Mouse (Mus musculus) neural tube, embryonic 11.5 days (tissue): ENCODE data around the gene Syn1. TPM values are rescaled to one million over a fixed set of nuclear protein-coding genes. Genes with fewer than 3 reads are reported as not detected.

Experiments used
- ATAC-seq: fragments of 200-750 bp; cut with Nextera tagmentation; 2 replicates; pipeline ENCODE4 v1.8.0; 2017; ENCODE audit warnings: moderate number of reproducible peaks, mild to moderate bottlenecking, moderate TSS enrichment, moderate library complexity; ENCODE audit not compliant: insufficient read depth, low FRiP score, low TSS enrichment
- DNase-seq: peaks from one replicate; pipeline ENCODE4 v3.0.0-alpha.2; 2015; ENCODE audit warnings: low spot score
- H3K27ac ChIP-seq: fragments of 300-500 bp; sonication (generic); 2 replicates; pipeline ENCODE4 v1.5.1; 2014; ENCODE audit warnings: low read depth, mild to moderate bottlenecking, low read length
- H3K27me3 ChIP-seq: fragments of 300-500 bp; sonication (generic); 2 replicates; pipeline ENCODE4 v1.6.1; 2014; ENCODE audit warnings: mild to moderate bottlenecking, low read length, mixed read lengths; ENCODE audit not compliant: control insufficient read depth, insufficient read depth
- H3K36me3 ChIP-seq: fragments of 300-500 bp; sonication (generic); 2 replicates; pipeline ENCODE4 v1.6.1; 2014; ENCODE audit warnings: mild to moderate bottlenecking, low read length, moderate library complexity, mixed read lengths; ENCODE audit not compliant: control insufficient read depth, insufficient read depth
- H3K4me1 ChIP-seq: fragments of 300-500 bp; sonication (generic); 2 replicates; pipeline ENCODE4 v1.6.1; 2014; ENCODE audit warnings: low read length, mixed read lengths; ENCODE audit not compliant: control insufficient read depth, insufficient read depth
- H3K4me2 ChIP-seq: fragments of 300-500 bp; sonication (generic); 2 replicates; pipeline ENCODE4 v1.6.1; 2014; ENCODE audit warnings: low read depth, mild to moderate bottlenecking, moderate library complexity
- H3K4me3 ChIP-seq: fragments of 300-500 bp; sonication (generic); 2 replicates; pipeline ENCODE4 v1.5.1; 2014; ENCODE audit warnings: low read depth, low read length
- H3K9ac ChIP-seq: fragments of 300-500 bp; sonication (generic); 2 replicates; pipeline ENCODE4 v1.6.1; 2014; ENCODE audit warnings: mild to moderate bottlenecking, low read length
- H3K9me3 ChIP-seq: fragments of 300-500 bp; sonication (generic); 2 replicates; pipeline ENCODE4 v1.6.1; 2016; ENCODE audit warnings: low read length; ENCODE audit not compliant: control insufficient read depth
- WGBS: fragments of 180-500 bp; shearing (Covaris S2); extraction: QIAGEN DNeasy Blood & Tissue Kit; methylation state at CpG from one replicate; pipeline ENCODE4 v1.1.7; 2014; 5-methylcytosine and 5-hydroxymethylcytosine counted together
- polyA plus RNA-seq: library from polyadenylated mRNA; unstranded; fragments of >200 nt; fragmentation: Nextera tagmentation; extraction: Ambion mirVana; gene quantifications from 2 replicates; pipeline ENCODE4 v1.2.1, GENCODE M21; 2014

Gene Syn1
- polyA plus RNA-seq: 17.1 and 21.4 TPM in 2 replicates

DNA sequence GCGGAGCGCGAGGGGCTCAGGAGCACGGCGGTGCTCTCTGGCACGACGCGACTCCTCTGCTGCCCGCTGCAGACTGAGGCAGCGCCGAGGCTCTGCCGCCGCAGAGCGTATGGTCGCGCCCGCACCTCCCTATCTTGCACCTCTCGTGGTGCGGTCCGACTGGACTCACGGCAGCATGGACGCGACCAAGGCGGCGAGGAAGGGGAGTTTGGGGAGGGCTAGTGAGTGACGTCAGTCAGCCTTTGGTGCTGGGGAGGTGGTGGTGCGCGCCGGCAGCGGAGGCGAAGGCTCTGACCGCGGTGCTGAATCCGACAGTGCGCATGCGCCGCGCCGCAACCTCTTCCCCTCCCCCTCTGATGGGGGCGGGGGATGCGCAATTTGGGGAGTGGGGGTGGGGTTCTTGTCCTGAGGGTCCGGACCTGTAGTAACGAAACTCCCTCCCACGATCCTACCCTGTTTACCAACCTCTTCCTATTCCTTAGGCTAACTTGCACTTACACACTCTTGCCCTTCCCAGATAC is at the start of gene Syn1:
Gene Syn1, minus strand, starts transcription at position 161 of the 521 bp plus-strand sequence.
- Histone ChIP-seq H3K4me1 (no peaks in the 10 kb centered on the region), H3K27ac (no peak within 1 kb of the TSS), H3K36me3 (no peaks in the 10 kb centered on the region), H3K4me3 (peak within 1 kb of the TSS; percentile 42), H3K9ac (peak within 1 kb of the TSS; percentile 35), H3K4me2 (peak within 1 kb of the TSS; percentile 53), H3K27me3 (no peaks in the 10 kb centered on the region), H3K9me3 (no peaks in the 10 kb centered on the region)
- 5% methylated on average over 34 of the region's 44 CpGs for WGBS
- ATAC-seq: peak; percentile 94
- peak; percentile 88 for DNase-seq

DNA sequence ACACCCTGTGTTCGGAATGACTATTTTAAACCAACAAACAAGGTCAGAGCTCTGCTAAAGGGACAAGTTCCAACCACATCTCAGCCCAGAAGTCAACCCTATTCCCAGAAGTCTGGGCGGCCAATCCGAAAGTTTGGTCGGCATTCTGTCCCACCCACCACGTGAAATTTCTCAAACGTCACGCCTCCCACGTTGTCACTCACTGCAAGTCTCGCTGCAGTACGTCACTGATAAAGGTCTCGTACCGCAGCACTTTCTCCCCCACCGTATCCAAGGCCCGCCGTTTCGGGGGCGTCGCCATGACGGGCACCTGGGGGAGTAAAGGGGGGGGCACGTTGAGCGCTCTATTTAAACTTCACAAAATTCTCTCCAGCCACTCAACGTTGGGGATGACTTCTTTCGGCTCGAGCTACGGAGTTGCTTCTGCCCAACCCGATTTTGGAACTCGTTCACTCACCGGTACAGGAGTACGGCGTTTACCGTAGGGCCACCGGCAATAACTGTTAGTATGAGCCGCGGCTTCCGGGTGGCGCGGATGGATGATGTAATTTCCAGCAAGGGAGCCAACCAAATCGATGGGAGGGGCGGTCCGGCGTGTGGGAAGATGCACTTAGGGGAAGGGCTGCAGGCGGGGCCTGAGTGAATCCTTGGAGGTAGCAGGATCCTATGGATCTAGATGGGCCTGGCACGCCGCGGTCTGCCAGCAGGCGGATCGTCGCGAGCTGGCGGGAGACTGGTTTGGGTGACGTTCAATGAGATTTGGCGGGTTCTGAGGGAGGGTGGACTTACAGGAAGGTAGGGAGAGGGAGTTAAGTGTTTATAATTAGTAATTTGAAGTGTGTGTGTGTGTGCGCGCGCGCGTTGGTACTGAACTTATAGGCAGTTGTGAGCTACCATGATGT is 40.9 kb upstream of the Syn1 start, which contains the start of gene Uxt:
Gene Uxt, minus strand, starts transcription at position 541 of the 902 bp plus-strand sequence.
- H3K4me3 ChIP-seq: peak within 1 kb of the TSS; percentile 42
- no peaks in the 10 kb centered on the region for H3K27me3 ChIP-seq
- H3K4me2 ChIP-seq: peak within 1 kb of the TSS; percentile 37
- WGBS: 18% methylated on average over 57 of the region's 57 CpGs
- peak; percentile 88 for DNase-seq
- H3K9ac ChIP-seq: peak within 1 kb of the TSS; percentile 39
- peak; percentile 98 for ATAC-seq
- H3K4me1 ChIP-seq: no peaks in the 10 kb centered on the region
- H3K27ac ChIP-seq: no peak within 1 kb of the TSS
- H3K36me3 ChIP-seq: no peaks in the 10 kb centered on the region
- no peaks in the 10 kb centered on the region for H3K9me3 ChIP-seq

DNA sequence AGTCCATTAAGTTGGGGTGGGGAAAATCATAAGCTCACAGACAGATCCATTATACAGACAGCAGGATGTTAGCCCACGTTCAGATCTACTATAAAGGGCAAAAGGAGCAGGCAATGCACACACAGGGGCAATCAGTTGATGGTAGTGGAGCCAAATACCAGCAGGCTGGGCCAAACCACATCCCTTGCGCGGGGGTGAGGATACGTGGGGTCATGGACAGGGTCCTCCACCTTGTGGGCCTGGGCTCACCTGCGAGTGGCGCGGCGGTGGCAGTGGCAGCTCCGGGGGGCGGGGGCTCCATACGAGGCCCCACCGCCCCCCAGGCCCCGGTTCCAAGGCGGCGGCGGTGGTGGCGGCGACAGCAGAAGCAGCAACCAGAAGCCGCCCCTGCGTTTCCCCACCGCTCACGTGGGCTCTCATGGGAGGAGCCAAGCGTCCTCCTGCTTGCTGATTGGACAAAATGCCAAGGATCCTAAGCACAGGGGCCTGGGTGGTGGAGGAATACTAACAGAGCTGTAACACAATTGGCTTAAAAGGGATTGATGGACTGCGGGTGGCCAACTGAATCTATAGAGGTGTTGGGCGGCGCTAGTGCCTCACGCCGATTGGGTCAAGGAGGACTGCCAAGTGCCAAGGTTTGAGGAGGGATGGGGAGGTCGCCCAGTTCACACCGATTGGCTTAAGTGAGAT is 29.5 kb upstream of the Syn1 start, which contains the start of gene Elk1:
Gene Elk1, minus strand, starts transcription at position 418 of the 690 bp plus-strand sequence.
- DNase-seq: peak; percentile 87
- no peak within 1 kb of the TSS for H3K27ac ChIP-seq
- no peaks in the 10 kb centered on the region for H3K4me1 ChIP-seq
- peak within 1 kb of the TSS; percentile 49 for H3K4me3 ChIP-seq
- peak within 1 kb of the TSS; percentile 42 for H3K4me2 ChIP-seq
- peak within 1 kb of the TSS; percentile 53 for H3K9ac ChIP-seq
- ATAC-seq: peak; percentile 99
- no peaks in the 10 kb centered on the region for H3K36me3 ChIP-seq
- WGBS: 21% methylated on average over 28 of the region's 30 CpGs
- no peaks in the 10 kb centered on the region for H3K9me3 ChIP-seq
- no peaks in the 10 kb centered on the region for H3K27me3 ChIP-seq

DNA sequence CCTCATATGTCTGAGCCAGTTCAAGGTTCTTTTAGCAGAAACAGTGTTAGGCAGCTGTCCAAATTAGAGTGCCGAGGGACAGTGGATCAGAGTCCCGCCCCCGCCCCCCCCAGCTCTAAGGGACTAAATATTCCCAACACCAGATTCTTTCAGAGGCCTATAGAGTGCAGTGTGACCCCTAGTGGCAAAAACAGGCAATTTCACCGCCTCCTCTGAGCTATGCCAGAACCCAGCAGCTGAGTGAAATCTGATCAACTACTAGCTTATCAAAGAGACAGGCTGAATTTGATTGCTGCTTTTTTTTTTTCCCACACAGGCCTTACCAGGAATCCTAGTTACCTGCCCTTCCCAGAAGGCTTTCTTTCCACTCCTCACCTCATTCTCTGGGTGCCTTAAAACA is 25.3 kb upstream of the Syn1 start:
- no peak overlapping the region for H3K27ac ChIP-seq
- no peaks in the 10 kb centered on the region for H3K27me3 ChIP-seq
- no peaks in the 10 kb centered on the region for H3K9me3 ChIP-seq
- H3K36me3 ChIP-seq: no peaks in the 10 kb centered on the region
- no peak overlapping the region for H3K9ac ChIP-seq
- DNase-seq: peak; percentile 38
- no peak overlapping the region for H3K4me3 ChIP-seq
- WGBS: 10% methylated on average over 4 of the region's 4 CpGs
- no peaks in the 10 kb centered on the region for H3K4me1 ChIP-seq
- ATAC-seq: no peak
- H3K4me2 ChIP-seq: no peak overlapping the region

DNA sequence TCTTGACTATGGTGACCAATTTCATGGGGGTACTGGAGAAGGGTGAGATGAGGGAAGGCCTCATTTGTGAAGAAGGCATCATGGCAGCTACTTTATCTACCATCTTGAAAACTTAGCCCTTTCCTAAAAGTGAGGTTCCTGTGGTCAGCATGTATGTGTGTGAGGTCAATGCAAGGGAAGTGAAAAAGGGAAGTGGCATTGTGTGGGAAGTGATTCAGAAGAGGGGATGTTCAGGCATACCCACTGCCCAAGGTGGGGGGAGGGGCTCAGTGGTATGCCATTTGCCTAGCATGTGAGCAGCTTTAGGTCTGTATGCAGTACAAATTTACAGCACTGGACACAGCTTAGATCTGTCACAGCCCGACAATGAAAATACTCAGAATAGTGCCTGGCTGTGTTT is 11.2 kb upstream of the Syn1 start:
- no peaks in the 10 kb centered on the region for H3K27me3 ChIP-seq
- 86% methylated on average over 1 of the region's 1 CpGs for whole genome bisulfite sequencing
- no peak for ATAC-seq
- no peak overlapping the region for H3K4me3 ChIP-seq
- no peaks in the 10 kb centered on the region for H3K9me3 ChIP-seq
- H3K36me3 ChIP-seq: 0 out of 2 replicates have a peak, but pooled peaks cover 2% of the 10 kb centered on the region
- no peak overlapping the region for H3K4me2 ChIP-seq
- H3K9ac ChIP-seq: no peak overlapping the region
- no peak overlapping the region for H3K27ac ChIP-seq
- no peak for DNase-seq
- H3K4me1 ChIP-seq: no peaks in the 10 kb centered on the region

DNA sequence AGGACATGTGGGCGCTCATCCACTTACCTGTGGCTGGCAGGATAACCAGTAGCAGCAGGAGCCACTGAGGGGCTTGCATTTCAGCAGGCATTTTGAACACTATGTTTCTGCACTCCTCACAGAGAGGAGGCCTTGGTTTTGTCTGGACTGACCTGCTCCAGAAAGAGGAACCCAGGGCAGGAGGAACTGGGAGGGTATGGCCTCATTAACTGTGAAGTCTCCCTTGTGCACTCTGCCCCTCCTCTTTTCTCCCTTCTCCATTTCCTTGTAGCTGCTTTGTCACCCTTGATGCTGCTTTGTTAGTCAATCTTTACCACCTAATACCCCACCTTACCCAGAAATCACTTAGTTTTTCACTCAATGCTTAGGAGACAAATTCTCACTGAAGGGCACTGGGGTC is 10.6 kb upstream of the Syn1 start, which contains the start of gene Cfp:
Gene Cfp, minus strand, starts transcription at position 192 of the 400 bp plus-strand sequence.
- H3K27ac ChIP-seq: no peak within 1 kb of the TSS
- no peak within 1 kb of the TSS for H3K4me3 ChIP-seq
- no peaks in the 10 kb centered on the region for H3K9me3 ChIP-seq
- H3K27me3 ChIP-seq: no peaks in the 10 kb centered on the region
- ATAC-seq (no peak), DNase-seq (no peak)
- H3K4me1 ChIP-seq: no peaks in the 10 kb centered on the region
- no peak within 1 kb of the TSS for H3K4me2 ChIP-seq
- no peak within 1 kb of the TSS for H3K9ac ChIP-seq
- WGBS: 73% methylated on average over 1 of the region's 1 CpGs
- H3K36me3 ChIP-seq: 0 out of 2 replicates have a peak, but pooled peaks cover 2% of the 10 kb centered on the region

DNA sequence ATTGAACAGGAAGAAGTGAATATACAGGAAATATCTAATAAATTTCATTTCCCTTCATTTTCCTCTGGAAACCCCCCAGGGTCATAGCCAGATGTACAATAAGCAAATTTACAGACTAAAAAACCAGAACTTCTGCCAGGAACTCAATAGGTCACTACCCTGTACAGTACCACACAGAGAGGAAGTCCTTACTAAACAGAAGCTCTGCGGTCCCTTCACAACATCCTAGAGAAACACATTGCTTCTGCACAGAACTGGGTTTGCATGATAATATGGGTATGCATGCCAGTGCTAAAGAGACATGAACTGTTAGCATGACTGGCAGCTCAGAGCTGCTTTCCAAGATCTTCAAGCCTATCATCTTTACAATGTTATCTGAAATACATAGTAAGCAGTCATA is 9.1 kb upstream of the Syn1 start:
- no peak for DNase-seq
- Histone ChIP-seq H3K9ac (no peak overlapping the region), H3K4me3 (no peak overlapping the region), H3K4me1 (no peaks in the 10 kb centered on the region), H3K4me2 (no peak overlapping the region), H3K27me3 (no peaks in the 10 kb centered on the region), H3K36me3 (no peaks in the 10 kb centered on the region), H3K27ac (no peak overlapping the region), H3K9me3 (no peaks in the 10 kb centered on the region)
- no peak for ATAC-seq
- WGBS: 86% methylated on average over 1 of the region's 1 CpGs

DNA sequence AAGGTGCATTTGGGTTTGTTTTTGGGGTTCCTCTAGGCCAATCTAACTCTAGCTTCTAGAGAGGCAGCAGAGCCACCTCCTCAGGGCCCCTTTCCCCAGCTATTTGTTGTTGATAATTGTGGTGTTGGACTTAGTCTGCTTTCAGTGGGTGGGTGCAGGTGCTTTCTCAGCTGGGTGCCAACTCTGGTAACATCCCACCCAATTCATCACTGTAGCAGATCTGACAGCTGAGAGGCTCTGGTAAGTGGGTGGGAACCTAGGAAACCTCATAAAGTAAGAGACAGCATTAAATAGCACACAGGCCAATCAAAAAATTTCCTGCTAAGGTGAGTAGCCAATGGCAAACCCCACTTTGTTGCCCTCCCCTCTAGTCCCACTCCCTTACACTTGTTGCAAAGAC is 4.2 kb upstream of the Syn1 start:
- no peak overlapping the region for H3K9ac ChIP-seq
- no peak overlapping the region for H3K4me2 ChIP-seq
- no peak overlapping the region for H3K27ac ChIP-seq
- no peaks in the 10 kb centered on the region for H3K4me1 ChIP-seq
- H3K9me3 ChIP-seq: no peaks in the 10 kb centered on the region
- no peaks in the 10 kb centered on the region for H3K36me3 ChIP-seq
- no peak for DNase-seq
- ATAC-seq: no peak
- H3K4me3 ChIP-seq: no peak overlapping the region
- H3K27me3 ChIP-seq: no peaks in the 10 kb centered on the region
